Mouse (Mus musculus) CD4-positive helper T cell, adult 2 months (primary cell): ENCODE results near the gene Mrpl51.
"Not testable (repeated sequence)": the region's sequence is repeated elsewhere in the genome, so short reads cannot be mapped to it uniquely, and the experiment has no call there.

Experiments used
- DNase-seq: peaks from one replicate; pipeline ENCODE4 v3.0.0-alpha.2; 2012; ENCODE audit warnings: low read depth, missing footprints, low spot score

Mrpl51 gene

DNA sequence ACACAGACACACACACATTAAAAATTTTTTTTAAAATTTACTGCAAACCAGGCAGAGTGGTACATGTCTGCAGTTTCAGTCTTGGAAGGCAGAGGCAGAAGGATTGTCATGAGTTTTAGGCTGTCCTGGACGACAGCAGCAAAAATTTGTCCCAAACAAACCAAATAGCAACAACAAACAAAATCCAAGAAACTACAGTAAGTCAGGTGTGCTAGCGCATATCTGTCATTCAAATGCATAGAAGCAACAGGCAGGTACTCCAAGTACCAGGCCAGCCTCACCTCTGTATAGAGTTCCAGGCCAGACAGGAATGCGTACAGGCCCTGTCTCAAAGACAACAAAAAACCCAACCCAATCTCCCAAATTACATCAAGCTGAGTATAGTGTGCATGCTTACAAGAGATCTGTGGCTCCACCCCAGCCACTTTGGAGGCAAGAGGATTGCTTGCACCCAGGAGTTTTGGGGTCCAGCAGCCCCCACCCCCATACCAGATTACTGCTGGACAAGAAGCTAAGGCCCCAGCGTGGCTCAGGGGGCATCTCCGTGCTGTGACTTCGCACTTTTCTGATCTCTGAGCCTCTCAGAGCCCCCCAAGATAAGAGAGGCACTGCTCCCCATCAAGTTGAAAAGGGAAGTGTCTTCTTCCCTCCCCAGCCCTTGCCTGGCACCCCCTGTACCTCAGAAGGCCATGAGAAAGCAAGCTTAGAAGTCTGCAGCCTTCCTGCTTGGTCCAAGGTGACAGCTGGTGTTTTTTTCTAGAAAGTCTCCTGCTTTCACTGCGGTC is 31.6 kb upstream of the Mrpl51 start:
- no peak for DNase-seq

GRCm38 (mm10) chr6:125160558-125160853 is 31.1 kb upstream of the Mrpl51 start:
- peak; percentile 23 for DNase-seq

- DNase-seq: peak; percentile 56
Observed at GRCm38 (mm10) chr6:125160854-125161760, 30.5 kb upstream of the Mrpl51 start.

DNA sequence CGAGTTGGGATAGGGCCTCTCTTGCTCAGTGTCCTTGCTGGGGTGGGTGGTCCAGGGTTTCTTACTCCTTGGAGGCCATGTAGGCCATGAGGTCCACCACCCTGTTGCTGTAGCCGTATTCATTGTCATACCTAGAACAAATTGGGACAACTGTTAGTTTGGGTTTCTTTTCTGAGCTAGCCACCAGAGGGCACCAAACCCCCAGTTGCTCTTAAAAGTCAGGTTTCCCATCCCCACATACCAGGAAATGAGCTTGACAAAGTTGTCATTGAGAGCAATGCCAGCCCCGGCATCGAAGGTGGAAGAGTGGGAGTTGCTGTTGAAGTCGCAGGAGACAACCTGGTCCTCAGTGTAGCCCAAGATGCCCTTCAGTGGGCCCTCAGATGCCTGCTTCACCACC is 29.6 kb upstream of the Mrpl51 start:
- peak; percentile 86 for DNase-seq

DNA sequence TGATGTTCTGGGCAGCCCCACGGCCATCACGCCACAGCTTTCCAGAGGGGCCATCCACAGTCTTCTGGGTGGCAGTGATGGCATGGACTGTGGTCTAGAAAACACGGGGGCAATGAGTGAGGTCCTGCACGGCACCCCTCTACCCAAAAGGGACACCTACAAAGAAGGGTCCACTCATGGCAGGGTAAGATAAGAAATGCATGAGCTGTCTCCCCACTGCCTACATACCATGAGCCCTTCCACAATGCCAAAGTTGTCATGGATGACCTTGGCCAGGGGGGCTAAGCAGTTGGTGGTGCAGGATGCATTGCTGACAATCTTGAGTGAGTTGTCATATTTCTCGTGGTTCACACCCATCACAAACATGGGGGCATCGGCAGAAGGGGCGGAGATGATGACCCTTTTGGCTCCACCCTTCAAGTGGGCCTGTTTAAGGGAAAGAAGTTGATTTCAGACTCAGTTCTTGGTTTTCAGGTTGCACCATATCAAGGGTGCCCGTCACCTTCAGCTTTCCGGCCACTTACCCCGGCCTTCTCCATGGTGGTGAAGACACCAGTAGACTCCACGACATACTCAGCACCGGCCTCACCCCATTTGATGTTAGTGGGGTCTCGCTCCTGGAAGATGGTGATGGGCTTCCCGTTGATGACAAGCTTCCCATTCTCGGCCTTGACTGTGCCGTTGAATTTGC is 28.8 kb upstream of the Mrpl51 start:
- not testable (repeated sequence) for DNase-seq

DNA sequence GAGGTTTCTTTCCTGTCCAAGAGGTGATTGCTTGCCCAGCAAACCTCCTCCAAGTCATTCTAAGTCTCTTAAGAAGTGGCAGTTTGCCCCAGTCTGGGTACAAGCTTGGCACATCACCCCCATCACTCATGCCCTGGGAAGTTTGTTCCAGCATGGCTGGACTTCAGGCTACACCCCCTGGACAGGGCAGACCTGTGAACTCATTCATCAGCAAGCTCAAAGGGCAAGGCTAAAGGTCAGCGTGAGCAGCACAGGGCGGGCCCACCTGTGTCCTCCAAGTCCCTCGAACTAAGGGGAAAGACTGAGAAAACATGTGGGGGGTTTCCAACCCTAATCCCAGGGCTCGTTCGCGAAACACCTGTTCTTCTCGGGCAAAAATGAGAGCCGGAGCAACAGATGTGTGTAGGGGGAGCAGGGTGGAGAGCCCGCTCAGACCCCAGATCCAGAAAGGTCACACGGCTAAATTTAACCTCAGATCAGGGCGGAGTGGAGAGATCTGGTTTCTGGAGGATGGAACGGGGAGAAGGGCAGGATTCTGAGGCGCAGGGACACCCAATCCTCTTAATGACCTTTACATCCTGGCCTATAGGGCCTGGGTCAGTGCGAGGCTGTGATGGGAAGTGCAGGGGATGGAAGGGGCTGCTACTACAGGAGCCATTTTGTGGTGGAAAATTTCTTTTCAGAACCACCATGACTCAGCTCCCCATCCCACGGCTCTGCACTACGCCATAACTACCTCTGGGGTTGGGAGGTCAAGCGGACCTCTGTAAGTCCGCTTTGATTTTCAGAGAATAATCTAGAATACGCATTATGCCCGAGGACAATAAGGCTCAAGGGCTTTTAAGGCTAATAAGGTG is 27.6 kb upstream of the Mrpl51 start:
- peak; percentile 39 for DNase-seq

DNA sequence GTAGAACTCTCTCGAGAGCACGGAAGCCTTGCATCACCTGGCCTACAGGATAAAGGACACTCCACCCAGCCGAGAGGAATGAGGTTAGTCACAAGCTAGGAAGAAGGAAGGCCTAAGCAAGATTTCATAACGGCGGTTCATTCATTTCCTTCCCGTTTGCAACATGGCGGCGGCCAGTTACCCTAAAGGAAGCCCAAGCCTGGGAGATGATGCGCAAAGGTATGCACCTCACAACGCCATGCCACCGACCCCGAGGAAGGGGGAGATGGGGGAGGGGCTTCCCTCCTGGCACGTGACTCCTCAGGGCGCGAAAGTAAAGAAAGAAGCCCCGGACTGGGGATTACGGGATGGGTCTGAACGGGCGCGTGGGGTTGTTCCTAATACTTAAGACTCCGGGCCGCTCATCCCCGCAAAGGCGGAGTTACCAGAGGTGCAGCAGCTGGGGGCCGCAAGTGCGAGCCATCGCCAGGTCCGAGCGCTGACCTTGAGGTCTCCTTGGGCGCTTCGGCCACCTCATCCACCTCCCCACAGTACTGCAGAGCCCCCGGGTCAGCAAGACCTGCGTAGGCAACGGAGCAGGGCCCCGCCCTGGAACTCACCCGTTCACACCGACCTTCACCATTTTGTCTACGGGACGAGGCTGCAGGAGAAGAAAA is 26.8 kb upstream of the Mrpl51 start:
- DNase-seq: peak; percentile 83

DNA sequence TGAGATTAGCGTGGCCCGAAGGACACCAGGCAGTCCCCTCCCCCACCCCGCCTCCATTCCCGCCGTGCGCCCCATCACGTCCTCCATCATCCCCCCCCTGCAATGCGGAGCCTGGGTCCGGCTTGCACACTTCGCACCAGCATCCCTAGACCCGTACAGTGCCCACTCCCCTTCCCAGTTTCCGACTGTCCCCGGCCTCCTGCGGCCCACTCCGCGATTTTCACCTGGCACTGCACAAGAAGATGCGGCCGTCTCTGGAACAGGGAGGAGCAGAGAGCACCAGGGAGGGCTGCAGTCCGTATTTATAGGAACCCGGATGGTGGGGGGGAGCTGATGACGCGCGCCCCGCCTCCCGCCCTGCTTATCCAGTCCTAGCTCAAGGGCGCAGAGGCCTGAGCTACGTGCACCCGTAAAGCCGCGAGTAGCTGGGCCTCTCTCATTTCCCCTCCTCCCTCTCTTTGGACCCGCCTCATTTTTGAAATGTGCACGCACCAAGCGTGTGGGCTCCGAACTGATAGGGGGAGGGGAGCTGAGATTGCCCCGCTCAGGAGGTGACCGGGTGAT is 26.2 kb upstream of the Mrpl51 start:
- peak; percentile 98 for DNase-seq

GRCm38 (mm10) chr6:125166051-125166751 is 25.4 kb upstream of the Mrpl51 start, which contains the start of gene Gapdh:
Gene Gapdh, minus strand, starts transcription at chr6:125166467.
- DNase-seq: peak; percentile 40

- no peak for DNase-seq
Observed at GRCm38 (mm10) chr6:125166861-125167650, 24.5 kb upstream of the Mrpl51 start.

GRCm38 (mm10) chr6:125168086-125168485 is 23.5 kb upstream of the Mrpl51 start:
- DNase-seq: no peak

GRCm38 (mm10) chr6:125170194-125170593 is 21.4 kb upstream of the Mrpl51 start:
- DNase-seq: no peak

DNA sequence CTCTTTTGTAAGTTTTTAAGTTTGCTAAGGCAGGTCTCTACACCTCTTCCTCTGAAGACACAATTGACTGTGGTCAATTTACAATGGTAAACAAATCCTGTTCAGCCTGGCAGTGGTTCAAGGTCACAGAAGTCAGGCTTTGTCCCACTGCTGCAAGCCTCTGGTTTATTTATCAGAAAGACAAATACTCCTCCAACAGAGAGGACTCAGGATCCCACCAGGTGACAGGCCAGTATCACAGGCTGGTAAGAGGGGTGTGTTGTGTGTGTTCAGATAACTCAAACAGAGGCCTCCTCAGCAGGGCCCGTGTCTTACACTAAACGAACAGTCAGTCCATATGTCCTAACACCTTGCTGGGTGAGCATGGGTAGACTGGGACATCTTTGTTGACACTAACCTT is 19.1 kb upstream of the Mrpl51 start:
- no peak for DNase-seq

- no peak for DNase-seq
Observed at GRCm38 (mm10) chr6:125173256-125173655, 18.3 kb upstream of the Mrpl51 start.

DNA sequence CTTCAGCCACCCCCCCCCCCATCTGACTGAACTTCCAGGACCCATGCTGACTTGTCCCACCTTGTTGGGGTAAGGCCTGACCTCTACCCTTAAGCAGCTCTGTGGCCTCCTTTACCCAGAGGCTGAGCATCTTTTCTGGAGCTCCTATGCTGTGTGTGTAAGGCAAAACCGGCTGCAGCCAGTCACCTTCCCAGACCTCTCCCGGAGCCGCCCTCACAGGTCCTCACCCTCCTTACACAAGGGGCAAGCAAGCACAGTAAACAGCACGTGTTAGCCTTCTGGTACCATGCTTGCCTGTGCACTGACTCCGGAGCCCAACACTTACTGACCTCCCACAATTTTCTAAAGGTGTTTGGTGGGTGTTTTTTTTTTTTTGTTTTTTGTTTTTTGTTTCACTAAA is 16.1 kb upstream of the Mrpl51 start:
- no peak for DNase-seq

DNA sequence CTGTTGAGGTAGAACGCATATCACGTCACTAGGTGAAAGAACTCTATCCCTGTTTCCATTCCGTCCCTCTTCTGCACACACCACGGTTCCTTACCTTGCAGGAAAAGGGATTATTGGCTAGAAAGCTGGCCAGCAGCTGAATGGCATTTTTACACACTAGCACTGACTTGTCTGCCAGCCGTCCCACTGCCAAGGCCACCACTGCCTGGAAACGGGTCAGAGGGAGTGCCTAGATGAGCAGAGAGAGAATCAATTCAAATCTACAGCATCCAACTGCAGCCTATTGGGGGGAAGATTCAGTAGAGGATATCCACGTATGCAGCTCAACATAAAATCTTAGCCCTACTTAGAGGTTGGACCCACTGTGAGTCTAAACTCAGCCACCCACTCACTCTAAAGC is 12.0 kb upstream of the Mrpl51 start:
- DNase-seq: no peak

GRCm38 (mm10) chr6:125182133-125182532 is 9.5 kb upstream of the Mrpl51 start:
- no peak for DNase-seq

DNA sequence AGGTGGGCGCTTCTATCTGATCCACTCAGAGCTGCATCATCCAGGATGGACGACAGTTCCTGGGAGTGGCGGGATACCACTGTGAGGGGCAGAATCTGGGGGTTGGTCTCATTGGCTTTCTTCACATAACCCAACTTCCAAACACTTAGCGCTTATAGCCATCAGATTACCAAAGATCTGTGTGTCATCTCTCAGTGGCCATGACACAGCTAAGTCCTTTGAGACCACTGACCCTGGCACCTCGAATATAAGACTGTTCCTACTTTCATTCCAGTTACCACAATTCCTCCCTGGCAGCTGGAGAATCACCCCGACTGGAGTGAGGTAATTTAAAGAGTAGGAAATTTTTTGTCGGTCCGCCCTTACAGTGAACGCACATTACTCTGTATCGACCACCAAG is 5.4 kb upstream of the Mrpl51 start:
- no peak for DNase-seq

GRCm38 (mm10) chr6:125190816-125191215 is 785 bp upstream of the Mrpl51 start:
- no peak for DNase-seq
